Mouse (Mus musculus): Measurements from ENCODE around the gene 1110008P14Rik. TPM values are rescaled to one million over a fixed set of nuclear protein-coding genes. Genes with fewer than 3 reads are reported as not detected.

Gene 1110008P14Rik
- total RNA-seq (2021): 100 to 1,000 TPM; 194 to 197 TPM

DNA sequence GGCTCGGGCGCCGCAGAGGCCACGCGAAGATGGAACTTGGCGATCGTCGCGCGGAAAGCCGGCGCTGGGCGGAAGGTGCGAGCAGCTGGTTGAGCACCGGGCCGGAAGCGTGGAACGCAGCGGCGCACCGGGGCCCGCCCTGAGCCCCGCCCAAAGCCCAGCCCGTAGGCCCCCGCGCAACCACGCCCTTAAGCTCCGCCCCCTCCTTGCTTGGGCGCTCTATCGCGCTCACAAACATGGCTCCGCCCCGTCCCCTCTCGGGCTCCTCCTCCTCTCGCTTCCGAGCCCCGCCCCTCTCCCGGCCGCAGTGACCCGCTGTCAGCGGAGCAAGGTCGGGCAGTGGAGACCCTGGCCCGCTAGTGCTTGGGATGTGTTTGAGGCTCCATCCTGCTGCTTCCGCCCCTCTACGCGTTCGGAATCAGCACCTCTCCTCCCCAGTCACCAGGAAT lies at the start of gene 1110008P14Rik:
Gene 1110008P14Rik (minus strand): TSS at position 164 of the 449 bp plus-strand sequence.
- DNase-seq (ENCODE audit: extremely low spot score in 1 of 2, low spot score in 1 of 2): peak; percentile 80 to 84

DNA sequence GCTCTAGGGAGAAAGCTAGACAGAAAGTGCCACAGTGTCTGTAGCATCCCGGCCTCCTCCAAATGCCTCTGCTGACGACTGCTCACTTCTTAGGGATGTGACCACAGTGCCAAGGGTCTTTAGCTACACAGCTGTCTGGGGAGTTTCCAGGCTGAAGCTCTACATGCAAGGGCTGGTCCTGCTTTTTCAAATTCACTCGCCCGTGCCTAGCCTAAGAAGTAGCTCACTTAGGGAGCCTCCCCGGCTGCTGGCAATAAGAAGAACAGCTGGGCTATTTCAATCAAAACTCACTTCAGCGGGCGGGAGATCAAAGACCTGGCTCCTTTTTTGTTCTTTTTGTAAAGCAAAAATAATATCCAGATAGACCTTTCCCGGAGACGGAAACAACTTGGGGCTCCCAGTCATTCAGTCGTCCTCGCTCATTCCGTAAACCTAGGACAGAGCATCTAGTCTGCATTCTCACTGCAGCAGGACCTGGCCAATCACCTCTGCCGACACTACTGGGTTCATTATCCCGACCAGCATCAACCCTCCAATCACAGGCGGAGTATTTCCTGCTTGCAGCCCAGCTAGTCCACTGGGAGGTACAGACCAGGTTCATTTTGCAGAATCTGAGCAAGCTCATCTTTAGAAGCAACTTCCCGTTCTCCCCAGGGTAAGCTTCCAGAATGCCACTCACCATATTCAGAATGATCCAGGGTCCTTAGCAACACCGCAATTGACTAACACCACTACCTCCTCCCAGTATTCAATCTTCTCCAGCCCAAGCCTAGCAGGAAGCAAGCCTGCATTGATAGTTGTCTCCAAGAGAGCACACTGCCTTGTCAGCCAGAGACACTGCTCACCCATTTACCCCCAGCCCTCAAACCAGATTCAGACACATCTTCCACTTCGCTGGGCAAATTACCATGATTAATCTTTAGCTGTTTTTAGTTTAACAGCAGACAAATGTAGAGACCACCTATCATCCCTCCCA lies 49.3 kb upstream of the 1110008P14Rik start:
- peak; percentile 61 to 65 for DNase-seq (ENCODE audit: extremely low spot score in 1 of 2, low spot score in 1 of 2)

DNA sequence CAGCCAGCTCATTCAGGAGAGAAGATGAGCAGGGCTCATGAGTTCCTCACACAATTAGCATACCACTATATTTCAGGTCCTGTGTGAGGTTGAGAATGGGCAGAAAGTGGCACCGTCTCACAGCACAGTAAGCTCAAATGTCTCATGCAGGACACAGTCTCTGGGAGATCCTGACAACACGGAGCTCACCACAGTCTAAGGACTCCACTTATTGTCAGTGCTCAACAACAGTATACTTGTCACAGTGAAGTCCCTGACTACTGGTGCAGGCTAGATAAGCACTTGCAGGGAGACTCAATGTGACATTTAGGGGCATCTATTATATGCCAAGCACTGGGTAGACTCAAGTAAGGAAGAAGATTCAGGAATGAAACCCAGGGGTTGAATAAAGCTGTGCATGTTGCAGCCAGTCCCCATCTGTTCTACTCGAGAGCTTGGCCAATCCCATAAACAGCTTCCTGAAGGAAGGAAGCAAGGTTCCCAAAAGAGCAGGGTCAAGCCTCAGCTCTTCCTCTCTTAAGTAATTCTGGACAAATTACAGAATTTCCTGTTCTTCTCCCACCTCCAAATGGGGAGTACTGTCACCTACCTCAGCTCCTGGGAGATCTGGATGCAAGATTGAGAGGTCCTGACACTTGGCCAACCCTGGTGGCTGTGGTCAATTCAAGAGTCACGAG lies 47.6 kb upstream of the 1110008P14Rik start:
- DNase-seq (ENCODE audit: extremely low spot score in 1 of 2, low spot score in 1 of 2): no peak

DNA sequence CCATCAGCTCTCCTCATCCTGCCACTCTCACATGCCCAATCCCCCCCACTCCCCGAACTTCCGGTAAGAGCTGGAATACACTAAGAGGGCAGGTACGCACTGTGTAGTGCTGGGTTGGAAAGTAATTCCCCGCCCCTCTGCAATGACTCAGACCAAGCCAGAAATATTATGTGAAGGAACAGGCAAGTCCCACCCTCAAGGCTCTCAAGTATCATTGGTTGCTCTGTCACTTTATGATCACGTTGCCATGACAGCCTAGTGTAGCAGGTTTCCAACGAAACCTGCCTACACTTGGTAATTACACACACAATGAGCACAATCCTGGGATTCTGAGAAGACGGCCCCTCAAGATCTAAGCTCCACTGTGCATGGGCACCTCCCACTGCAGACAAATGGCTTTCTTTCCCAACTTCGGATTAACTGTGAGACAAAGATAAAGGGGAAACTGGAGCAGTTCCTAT lies 46.6 kb upstream of the 1110008P14Rik start:
- DNase-seq (ENCODE audit: extremely low spot score in 1 of 2, low spot score in 1 of 2): no peak

DNA sequence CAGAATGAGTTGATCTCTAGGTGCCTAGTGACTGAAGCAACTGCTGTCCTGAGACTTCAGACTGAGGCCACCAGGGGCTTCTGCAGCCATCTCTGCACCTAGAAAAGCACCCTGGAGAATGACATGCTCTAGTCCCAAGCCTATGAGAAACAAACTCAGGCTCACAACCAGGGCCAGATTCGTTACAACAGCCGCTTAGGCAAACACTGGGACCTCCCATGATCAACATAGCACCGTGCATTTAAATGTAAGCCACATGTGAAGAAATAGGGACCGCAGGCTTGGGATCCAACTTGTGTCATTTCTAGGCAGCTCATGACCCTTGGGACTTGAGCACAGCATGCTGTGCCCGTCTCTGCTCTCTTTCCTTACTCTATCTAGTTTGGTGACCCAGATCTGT lies 46.0 kb upstream of the 1110008P14Rik start:
- DNase-seq (ENCODE audit: extremely low spot score in 1 of 2, low spot score in 1 of 2): no peak

DNA sequence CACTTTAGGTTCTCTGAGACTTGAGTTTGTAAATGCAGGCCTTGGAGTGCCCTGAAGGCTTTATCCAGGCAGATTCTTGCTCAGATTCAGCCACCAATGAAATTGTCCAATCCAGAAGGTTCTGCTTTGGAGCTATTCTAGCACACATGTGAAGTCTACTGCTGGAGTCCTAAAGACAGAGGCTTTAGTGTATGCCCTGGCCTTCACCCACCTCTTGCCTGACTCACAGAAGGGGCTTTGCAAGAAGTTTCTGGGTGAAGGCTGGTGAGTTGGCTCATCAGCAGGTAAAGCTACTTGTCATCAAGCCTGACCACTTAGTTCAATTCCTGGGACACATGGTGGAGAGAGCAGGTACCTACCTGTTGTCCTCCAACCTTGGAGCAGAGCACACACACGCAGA lies 44.4 kb upstream of the 1110008P14Rik start:
- no peak for DNase-seq (ENCODE audit: extremely low spot score in 1 of 2, low spot score in 1 of 2)

DNA sequence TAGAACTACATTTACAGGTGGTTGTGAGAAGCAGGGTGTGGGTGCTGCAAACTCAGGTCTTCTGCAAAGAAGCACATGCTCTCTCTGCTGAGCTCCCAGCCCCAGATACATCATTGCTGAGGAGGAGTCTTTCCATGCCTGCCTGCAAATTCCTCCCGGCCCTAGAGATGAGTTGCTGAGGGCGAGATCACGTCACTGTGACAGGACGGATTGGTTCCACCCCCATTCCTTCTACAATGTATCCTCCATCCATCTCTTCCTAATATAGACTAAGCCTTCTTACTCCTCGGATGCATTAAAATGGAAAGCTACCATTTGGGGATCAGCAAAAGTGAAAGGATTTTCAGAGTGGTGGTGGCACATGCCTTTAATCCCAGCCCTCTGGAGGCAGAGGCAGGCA lies 43.8 kb upstream of the 1110008P14Rik start:
- no peak for DNase-seq (ENCODE audit: extremely low spot score in 1 of 2, low spot score in 1 of 2)

DNA sequence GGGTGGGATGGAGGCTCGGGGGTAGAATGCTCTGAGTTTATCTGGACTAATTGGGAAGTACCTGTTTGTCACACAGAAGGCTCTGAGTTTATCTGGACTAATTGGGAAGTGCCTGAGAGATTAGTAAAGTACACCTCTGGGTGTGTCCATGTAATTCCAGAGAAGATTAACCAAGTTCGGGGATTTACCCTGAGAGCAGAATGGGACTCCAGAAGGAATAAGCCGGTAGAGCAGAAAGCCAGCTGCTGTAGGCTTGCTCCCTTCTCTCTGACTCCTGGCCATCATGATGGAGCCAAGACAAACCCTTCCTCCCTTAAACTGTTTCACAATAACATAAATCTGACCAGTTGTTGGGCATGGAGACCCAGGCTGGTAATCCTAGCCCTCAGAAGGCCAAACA lies 43.1 kb upstream of the 1110008P14Rik start:
- no peak for DNase-seq (ENCODE audit: extremely low spot score in 1 of 2, low spot score in 1 of 2)

DNA sequence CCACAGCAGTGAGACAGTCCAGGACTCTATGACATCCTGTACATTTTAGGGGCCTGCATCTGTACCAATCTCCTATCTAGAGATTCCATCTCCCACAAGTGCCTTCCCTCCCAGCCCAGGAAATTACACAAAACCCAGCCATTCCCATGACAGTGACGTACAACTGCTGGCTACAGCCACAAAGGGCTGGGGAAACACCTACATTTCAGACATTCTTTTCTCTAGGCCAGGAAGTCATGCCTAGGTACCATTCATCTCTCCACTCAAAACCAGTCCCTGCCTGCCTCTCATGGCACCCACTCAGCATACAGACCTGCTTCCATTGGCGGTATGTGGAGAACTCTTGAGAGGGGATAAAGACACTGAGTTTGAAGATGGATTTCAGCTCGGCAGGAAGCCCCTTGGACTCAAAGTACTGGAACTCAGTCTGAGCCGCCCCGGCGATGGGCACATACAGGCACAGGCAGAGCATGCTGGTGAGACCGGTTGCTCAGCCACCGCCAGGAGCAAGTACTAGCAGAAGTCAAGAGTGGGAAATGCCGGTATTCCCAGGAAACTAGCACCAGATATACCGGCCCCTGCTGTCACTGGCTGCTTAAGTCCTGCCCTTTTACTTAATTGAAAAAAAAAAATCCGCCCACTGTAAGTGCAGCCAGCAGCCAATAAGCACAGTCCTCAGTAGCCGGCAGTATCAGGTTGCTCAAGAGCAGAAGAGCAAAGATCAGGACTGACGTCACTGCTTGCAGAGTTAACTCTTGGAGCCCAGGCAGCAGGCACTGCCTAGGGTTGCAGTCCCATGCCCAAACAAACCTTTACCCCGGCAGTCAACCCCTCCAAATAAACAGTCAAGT lies 42.0 kb upstream of the 1110008P14Rik start:
- no peak for DNase-seq (ENCODE audit: extremely low spot score in 1 of 2, low spot score in 1 of 2)

DNA sequence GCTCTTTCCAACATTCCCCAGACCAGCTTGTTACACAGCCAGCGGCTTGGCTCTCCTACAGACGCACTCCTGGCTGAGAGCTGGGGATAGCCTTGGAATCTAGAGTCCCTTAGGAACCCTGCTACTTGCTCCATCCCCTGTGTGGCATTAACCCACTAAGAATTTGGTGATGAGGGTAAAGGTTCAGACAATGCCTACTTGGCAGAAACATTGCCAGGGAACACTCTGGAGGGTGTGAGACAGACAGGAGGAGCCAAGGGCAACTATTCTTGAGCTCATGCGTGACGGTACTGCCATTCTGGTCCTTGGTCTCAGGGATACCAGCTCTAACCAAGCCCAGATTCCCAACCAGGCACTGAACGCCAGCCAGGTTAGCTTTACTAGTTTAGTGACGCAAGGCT lies 40.1 kb upstream of the 1110008P14Rik start:
- DNase-seq (ENCODE audit: extremely low spot score in 1 of 2, low spot score in 1 of 2): no peak

DNA sequence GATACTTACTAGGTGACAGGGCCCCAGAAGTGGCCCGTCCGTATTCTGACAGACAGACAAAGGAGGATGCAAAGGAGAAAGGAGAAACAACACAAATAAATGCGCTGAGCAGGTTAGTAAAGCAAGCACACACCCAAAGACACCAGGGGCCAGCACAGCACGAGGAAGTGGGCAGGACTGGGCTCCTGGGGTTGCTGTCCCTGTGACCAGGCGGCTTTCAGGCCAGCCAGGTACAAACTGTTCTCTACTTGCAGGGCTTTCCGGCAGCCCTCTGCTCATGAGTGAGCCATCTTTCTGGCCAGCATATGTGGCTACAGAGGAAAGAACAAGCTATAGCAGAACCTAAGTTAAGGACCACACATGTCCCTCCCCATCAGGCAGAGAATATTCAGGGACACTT lies 38.9 kb upstream of the 1110008P14Rik start:
- no peak for DNase-seq (ENCODE audit: extremely low spot score in 1 of 2, low spot score in 1 of 2)

DNA sequence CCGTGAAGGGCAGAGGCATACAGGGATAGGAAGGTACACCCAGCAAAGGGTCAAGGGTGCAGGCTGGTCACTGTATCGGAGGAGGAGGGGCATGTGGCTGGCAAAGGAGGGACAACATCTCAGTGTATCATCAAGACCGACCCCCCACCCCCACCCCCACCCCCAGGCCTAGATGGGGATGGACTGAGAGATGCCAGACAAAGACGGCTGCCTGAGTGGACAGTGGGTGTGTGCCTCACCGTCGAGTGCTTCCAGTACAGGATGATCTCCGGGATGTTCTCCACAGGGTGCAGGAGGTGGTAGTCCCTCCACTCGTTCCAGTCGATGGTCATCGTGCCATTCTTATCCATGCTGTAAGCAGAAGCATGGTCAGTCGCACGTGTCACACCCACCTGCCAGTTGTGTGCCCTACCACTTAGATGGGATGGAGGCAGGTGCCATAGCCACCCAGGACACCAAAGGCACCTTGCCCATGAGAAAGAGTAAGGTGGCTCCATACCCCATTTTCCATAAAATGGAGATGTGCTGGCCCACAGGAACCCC lies 38.4 kb upstream of the 1110008P14Rik start:
- no peak for DNase-seq (ENCODE audit: extremely low spot score in 1 of 2, low spot score in 1 of 2)

DNA sequence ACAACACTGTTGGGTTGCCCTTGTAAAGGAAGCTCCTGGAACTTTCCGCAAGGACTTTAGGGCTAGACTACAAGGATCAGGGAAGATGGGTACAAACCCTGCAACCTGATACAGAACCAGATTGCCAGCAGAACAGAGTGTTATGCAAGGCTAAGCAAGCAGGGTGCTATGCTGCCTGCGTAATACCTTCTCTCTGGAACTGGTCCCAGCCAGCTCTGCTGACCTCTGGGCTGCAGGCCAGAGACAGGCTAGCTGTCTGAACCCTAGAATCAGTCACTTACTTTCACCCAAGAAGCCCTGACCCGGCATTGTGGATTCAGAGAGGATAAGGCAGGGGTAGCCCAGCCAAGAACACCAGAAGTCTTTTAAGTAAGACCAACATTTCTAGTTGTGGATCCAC lies 37.6 kb upstream of the 1110008P14Rik start:
- DNase-seq (ENCODE audit: extremely low spot score in 1 of 2, low spot score in 1 of 2): no peak

DNA sequence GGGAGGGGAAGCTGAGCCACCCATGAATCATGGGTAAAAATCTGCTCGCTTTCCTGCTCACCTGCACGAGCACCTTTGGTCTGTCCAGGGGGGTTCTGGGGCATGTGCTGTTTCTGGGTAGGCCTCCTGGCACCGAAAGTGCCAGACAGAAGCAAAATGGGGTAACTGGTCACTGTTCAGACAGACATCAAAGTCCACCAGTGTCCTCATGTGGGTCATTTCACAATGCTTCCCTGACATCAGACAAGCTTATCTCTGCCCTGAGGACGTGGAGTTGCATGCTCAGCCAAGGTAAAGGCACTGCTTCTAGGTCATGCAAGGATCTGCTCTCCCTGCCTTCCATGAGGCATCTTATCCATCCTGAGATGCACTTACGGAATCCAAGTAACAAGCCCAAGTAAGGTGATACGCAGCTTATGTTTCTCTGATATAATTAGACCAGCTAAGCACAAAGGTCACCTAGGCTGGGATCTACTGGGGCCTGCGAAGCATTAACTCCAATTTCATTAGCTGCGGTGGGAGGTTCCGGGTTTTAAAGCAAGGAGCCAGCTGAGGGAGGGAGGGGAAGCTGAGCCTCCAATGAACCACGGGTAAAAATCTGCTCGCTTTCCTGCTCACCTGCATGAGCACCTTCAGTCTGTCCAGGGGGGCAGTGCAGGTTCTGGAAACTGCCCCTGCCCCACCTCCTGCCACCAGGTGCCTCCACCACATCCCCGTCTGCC lies 36.9 kb upstream of the 1110008P14Rik start:
- DNase-seq (ENCODE audit: extremely low spot score in 1 of 2, low spot score in 1 of 2): no peak

DNA sequence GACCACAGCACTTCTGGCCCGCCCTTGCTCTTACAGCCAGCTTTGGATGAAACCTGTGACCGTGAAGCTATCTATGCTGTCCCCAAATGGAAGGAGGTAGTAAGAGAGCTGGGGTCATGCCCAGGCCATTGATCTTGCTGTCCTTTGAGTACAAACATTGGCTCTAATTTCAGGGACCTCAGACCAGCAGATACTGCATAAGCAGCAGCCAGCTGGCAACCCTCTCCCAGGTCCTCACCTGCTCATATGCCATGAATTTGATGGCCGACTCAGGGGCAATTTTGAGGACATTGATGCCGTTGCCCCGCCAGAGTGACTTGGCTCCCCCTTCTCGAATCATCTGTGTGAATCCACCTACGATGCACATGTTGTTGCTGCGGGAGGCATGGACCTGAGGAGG lies 35.7 kb upstream of the 1110008P14Rik start:
- DNase-seq (ENCODE audit: extremely low spot score in 1 of 2, low spot score in 1 of 2): no peak

DNA sequence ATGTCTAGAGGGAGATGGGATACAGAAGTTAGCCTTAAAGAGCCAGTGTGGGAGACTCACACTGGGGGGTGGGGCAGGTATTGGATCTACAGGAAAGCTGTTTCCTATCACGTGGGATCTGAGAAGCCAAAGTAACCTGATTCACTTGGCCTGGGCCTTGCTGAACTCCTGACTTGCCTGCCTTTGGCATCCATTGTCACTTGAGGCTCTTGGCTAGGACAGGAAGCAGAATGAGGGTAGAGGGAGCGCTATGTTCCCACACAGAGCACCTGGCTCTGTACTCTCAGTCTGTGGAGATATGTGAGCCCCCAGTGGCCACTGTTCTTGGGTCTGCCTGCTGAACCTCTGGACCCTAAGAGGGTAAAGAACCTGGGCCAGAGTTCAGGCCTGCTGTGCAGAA lies 34.8 kb upstream of the 1110008P14Rik start:
- no peak for DNase-seq (ENCODE audit: extremely low spot score in 1 of 2, low spot score in 1 of 2)

DNA sequence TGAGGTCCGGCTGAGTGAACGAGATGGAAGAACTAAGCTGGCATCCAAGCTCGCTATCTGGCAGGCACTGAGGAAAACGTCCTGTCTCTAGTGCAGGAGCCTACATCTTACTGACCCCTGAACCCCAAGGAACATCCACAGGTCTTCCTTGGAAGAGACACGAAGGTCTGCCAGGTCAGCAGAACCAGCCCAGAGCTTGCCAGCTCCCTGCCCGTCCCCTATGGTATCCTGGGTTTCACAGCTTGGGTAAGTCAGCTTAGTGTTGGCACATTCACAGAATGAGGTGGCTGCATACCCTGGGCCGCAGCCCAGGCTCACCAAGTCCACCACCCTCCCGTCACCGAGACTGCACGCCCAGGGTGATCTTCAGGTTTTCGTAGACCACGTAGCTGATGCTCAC lies 34.1 kb upstream of the 1110008P14Rik start:
- DNase-seq (ENCODE audit: extremely low spot score in 1 of 2, low spot score in 1 of 2): no peak

DNA sequence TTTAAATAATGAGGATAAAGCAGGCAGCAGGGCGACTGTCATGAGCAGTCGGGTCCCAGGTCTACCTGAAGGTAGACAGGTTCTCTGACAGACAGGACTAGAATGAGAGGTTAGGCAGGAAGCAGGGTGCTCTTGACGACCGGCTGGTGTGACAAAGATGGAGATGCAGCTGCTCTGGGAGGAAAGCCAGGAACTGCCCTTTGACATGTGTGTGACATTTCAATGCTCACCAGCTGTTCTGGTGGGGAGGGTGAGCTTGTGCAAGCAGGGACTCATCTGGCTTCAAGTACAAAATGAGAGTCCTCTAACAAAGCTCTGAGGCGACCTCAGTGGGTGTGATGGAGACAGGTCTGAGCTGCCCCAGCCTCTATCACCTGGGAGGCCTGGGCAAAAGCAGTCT lies 32.2 kb upstream of the 1110008P14Rik start:
- no peak for DNase-seq (ENCODE audit: extremely low spot score in 1 of 2, low spot score in 1 of 2)

DNA sequence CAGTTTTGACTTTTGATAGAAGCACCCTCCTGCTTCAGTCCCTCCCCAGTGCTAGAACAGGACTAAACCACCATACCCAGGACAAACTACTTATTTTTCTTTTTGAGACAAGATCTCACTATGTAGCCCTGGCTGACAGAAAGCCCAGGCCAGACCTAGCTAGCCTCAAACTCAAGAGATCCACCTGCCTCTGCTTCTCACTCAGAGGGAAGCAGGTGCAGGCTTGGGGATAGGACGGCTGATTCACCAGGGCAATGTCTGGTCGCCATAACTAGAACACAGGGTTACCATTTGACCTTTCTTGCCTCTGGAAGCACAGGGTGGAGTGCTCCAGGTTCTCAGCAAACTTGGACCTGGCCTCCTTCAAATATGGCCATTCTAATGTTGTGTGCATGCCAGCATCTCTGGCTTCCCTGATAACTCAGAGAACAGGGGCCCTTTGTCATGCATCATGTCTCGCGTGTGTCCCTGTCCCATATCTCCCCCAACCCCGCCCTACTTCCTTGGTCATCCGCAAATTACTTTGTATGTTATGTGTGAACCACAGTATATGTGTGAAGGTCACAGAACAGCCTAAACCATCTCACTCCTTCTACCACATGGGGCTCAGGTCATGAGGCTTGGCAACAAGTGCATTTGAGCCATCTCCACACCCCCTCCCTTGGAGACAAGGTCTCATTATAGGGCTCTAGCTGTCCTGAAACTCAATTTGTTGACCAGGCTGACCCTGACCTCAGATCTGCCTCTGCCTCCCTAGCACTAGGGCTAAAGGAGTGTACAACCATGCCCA lies 31.2 kb upstream of the 1110008P14Rik start:
- no peak for DNase-seq (ENCODE audit: extremely low spot score in 1 of 2, low spot score in 1 of 2)
